ENCODE assay signal across 44 mouse cellular contexts in genomic region chr1:186952381-186952780, GRCm38 (mm10). TPM values are rescaled to one million over a fixed set of nuclear protein-coding genes. Genes with fewer than 3 reads are reported as not detected.
"Had no signal": no experiment of that assay in that cellular context is flagged by ENCODE, and none has a peak within 500 bp of the region (broad histone marks: within the 10 kb centered on the region; RNA-seq: fewer than 3 reads in every experiment).

No protein-coding gene starts in this region.

- H3K9me3 ChIP-seq: heart, embryonic 10.5 days; heart, embryonic 12.5 days; heart, embryonic 13.5 days; heart, embryonic 15.5 days; hindbrain, embryonic 10.5 days; hindbrain, embryonic 12.5 days; hindbrain, embryonic 13.5 days; hindbrain, embryonic 15.5 days; intestine, embryonic 15.5 days; kidney, embryonic 15.5 days had no signal

- H3K9ac ChIP-seq: heart, embryonic 12.5 days; heart, embryonic 13.5 days; heart, embryonic 15.5 days; hindbrain, embryonic 12.5 days; hindbrain, embryonic 13.5 days; hindbrain, embryonic 14.5 days; hindbrain, embryonic 15.5 days; intestine, embryonic 15.5 days; kidney, embryonic 15.5 days had no signal

- H3K27ac ChIP-seq: heart, embryonic 10.5 days; heart, embryonic 13.5 days; heart, embryonic 15.5 days; hindbrain, embryonic 10.5 days; hindbrain, embryonic 12.5 days; hindbrain, embryonic 13.5 days; hindbrain, embryonic 14.5 days; hindbrain, embryonic 15.5 days; hindbrain, postnatal 0 days; intestine, embryonic 15.5 days; kidney, embryonic 15.5 days; kidney, postnatal 0 days; layer of hippocampus, adult 2 months had no signal

- DNase-seq: heart, postnatal 10 days; heart, postnatal 14 days; heart, postnatal 36 days; heart, postnatal 4 days; kidney, adult 11 months; kidney, adult 18-20 months; kidney, adult 2 months; kidney, adult 8-10 months; kidney, adult 9 months; kidney, postnatal 10 days; kidney, postnatal 14 days; kidney, postnatal 25 days; kidney, postnatal 36 days; kidney, postnatal 4 days; layer of hippocampus, adult 9-11 months; layer of hippocampus, postnatal 36 days had no signal

- H3K4me1 ChIP-seq: heart, embryonic 10.5 days; heart, embryonic 12.5 days; heart, embryonic 13.5 days; heart, embryonic 15.5 days; hindbrain, embryonic 15.5 days; intestine, embryonic 15.5 days; kidney, embryonic 15.5 days had no signal

- ATAC-seq: hindbrain, embryonic 16.5 days; hindbrain, postnatal 0 days; inflammation-experienced regulatory T-cells, adult 6 months; intestine, embryonic 15.5 days; intestine, embryonic 16.5 days; intestine, postnatal 0 days had no signal

- H3K4me2 ChIP-seq: heart, embryonic 11.5 days; heart, embryonic 12.5 days; heart, embryonic 13.5 days; heart, embryonic 15.5 days; hindbrain, embryonic 12.5 days; hindbrain, embryonic 13.5 days; hindbrain, embryonic 14.5 days; hindbrain, embryonic 15.5 days; intestine, embryonic 15.5 days; kidney, embryonic 15.5 days had no signal

- H3K27me3 ChIP-seq: heart, embryonic 12.5 days; heart, embryonic 13.5 days; heart, embryonic 15.5 days; hindbrain, embryonic 12.5 days; hindbrain, embryonic 13.5 days; hindbrain, embryonic 15.5 days; intestine, embryonic 15.5 days; kidney, embryonic 15.5 days had no signal

- H3K36me3 ChIP-seq: heart, embryonic 10.5 days; heart, embryonic 12.5 days; heart, embryonic 13.5 days; heart, embryonic 15.5 days; hindbrain, embryonic 10.5 days; hindbrain, embryonic 12.5 days; hindbrain, embryonic 13.5 days; hindbrain, embryonic 15.5 days; intestine, embryonic 15.5 days; kidney, embryonic 15.5 days had no signal

- H3K4me3 ChIP-seq: heart, embryonic 10.5 days; heart, embryonic 12.5 days; heart, embryonic 13.5 days; heart, embryonic 15.5 days; hindbrain, embryonic 10.5 days; hindbrain, embryonic 12.5 days; hindbrain, embryonic 13.5 days; hindbrain, embryonic 15.5 days; intestine, embryonic 15.5 days; kidney, embryonic 15.5 days; layer of hippocampus, adult 2 months had no signal

RNA-seq across cellular contexts. Expression of gene D1Pas1, which starts 14.8 kb away (rescaled TPM):
- total RNA-seq: heart, postnatal 36 days; hematopoietic stem cell, adult 5-6 weeks; hindbrain, postnatal 0 days; layer of hippocampus, adult 18-20 months; layer of hippocampus, adult 8-10 months; layer of hippocampus, postnatal 14 days; layer of hippocampus, postnatal 25 days; layer of hippocampus, postnatal 36 days; left cerebral cortex, adult 18-20 months had no signal
- polyA plus RNA-seq: hindbrain, postnatal 0 days; inflammation-experienced regulatory T-cells, adult 6 months; intestine, postnatal 0 days; kidney, embryonic 14.5 days; kidney, embryonic 16.5 days; kidney, postnatal 0 days; large intestine, adult 2 months had no signal
